Mouse (Mus musculus) regulatory T cell (primary cell): Measurements from ENCODE around the gene Hist1h3f.

Experiments
- in situ Hi-C: fragments of 300-600 bp; cut with MboI, MseI; formaldehyde crosslinking; loops from one replicate; pipeline ENCODE4 v1.15.1; 2025; ENCODE audit warnings: high pct_unique_total_duplicates

Hist1h3f gene

GRCm38 (mm10) chr13:23517603-23518294, 26.1 kb upstream of the Hist1h3f start:
- in situ Hi-C loops = loop anchor here (5.0 kb wide), 1 partner anchor 1590 kb away; no protein-coding TSS in a partner anchor

GRCm38 (mm10) chr13:23518295-23518603, 25.6 kb upstream of the Hist1h3f start:
- in situ Hi-C loops = loop anchor here (5.0 kb wide), 1 partner anchor 1591 kb away; no protein-coding TSS in a partner anchor

GRCm38 (mm10) chr13:23518885-23519284, 25.0 kb upstream of the Hist1h3f start:
- in situ Hi-C loops = loop anchor here (5.0 kb wide), 1 partner anchor 1592 kb away; no protein-coding TSS in a partner anchor

GRCm38 (mm10) chr13:23519416-23519815, 24.4 kb upstream of the Hist1h3f start:
- in situ Hi-C loops = loop anchor here (5.0 kb wide), 1 partner anchor 1592 kb away; no protein-coding TSS in a partner anchor

GRCm38 (mm10) chr13:23521703-23522102, 22.1 kb upstream of the Hist1h3f start:
- in situ Hi-C loops = loop anchor here (5.0 kb wide), 2 partner anchors 89 to 1469 kb away; no protein-coding TSS in a partner anchor

GRCm38 (mm10) chr13:23523976-23524375, 19.9 kb upstream of the Hist1h3f start:
- in situ Hi-C loops = loop anchor here (5.0 kb wide), 2 partner anchors 92 to 1472 kb away; no protein-coding TSS in a partner anchor

GRCm38 (mm10) chr13:23524654-23525053, 19.2 kb upstream of the Hist1h3f start:
- in situ Hi-C loops = loop anchor here (5.0 kb wide), 2 partner anchors 92 to 1472 kb away; no protein-coding TSS in a partner anchor

- in situ Hi-C loops = no loop called here
These were observed 18.0 kb upstream of the Hist1h3f start for GRCm38 (mm10) chr13:23525901-23526300.

GRCm38 (mm10) chr13:23526312-23526711, 17.5 kb upstream of the Hist1h3f start:
- in situ Hi-C loops = no loop called here

GRCm38 (mm10) chr13:23529005-23529404, 14.8 kb upstream of the Hist1h3f start:
- in situ Hi-C loops = no loop called here

GRCm38 (mm10) chr13:23529480-23530165, 14.2 kb upstream of the Hist1h3f start:
- in situ Hi-C loops = loop anchor here (5.0 to 10.0 kb wide), 3 partner anchors 55 to 1817 kb away; partner anchors contain the start of genes Hist1h2ah, Hist1h2bk and Hist1h4d

- in situ Hi-C loops = loop anchor here (5.0 to 10.0 kb wide), 3 partner anchors 54 to 1818 kb away; partner anchors contain the start of genes Hist1h2ah, Hist1h2bk and Hist1h4d
These were observed 13.5 kb upstream of the Hist1h3f start for GRCm38 (mm10) chr13:23530181-23530900.

GRCm38 (mm10) chr13:23530901-23531875, 12.7 kb upstream of the Hist1h3f start, which contains the start of gene Hist1h4h:
Hist1h4h (plus strand) TSS chr13:23531050.
- in situ Hi-C loops = loop anchor here (5.0 to 10.0 kb wide), 3 partner anchors 54 to 1819 kb away; partner anchors contain the start of genes Hist1h2ah, Hist1h2bk and Hist1h4d

GRCm38 (mm10) chr13:23532262-23533075, 11.4 kb upstream of the Hist1h3f start:
- in situ Hi-C loops = loop anchor here (5.0 to 10.0 kb wide), 3 partner anchors 52 to 1820 kb away; partner anchors contain the start of genes Hist1h2ah, Hist1h2bk and Hist1h4d

- in situ Hi-C loops = loop anchor here (5.0 to 10.0 kb wide), 3 partner anchors 51 to 1821 kb away; partner anchors contain the start of genes Hist1h2ah, Hist1h2bk and Hist1h4d
These were observed 10.1 kb upstream of the Hist1h3f start, which contains the start of gene Hist1h2af for GRCm38 (mm10) chr13:23533560-23534367. Hist1h2af (plus strand) TSS chr13:23533906.

- in situ Hi-C loops = loop anchor here (5.0 to 10.0 kb wide), 3 partner anchors 50 to 1822 kb away; partner anchors contain the start of genes Hist1h2ah, Hist1h2bk and Hist1h4d
These were observed 9.3 kb upstream of the Hist1h3f start for GRCm38 (mm10) chr13:23534368-23535131.
